Mouse (Mus musculus) erythroid progenitor cell, adult 5-6 weeks (primary cell): ENCODE data around the gene Tgif1. TPM values are rescaled to one million over a fixed set of nuclear protein-coding genes. Genes with fewer than 3 reads are reported as not detected.

Experiments used
- ATAC-seq: replicated peaks from 2 replicates; pipeline ENCODE4 v1.8.0; 2016; ENCODE audit warnings: moderate number of reproducible peaks, mild to moderate bottlenecking, moderate TSS enrichment, inconsistent platforms; ENCODE audit not compliant: poor library complexity, low FRiP score, severe bottlenecking
- total RNA-seq, 2 experiments: library from RNA; stranded (forward) in 1 of 2; stranded (reverse) in 1 of 2; fragments of 150-400 nt in 1 of 2; fragments of 186-747, 209-891 nt in 1 of 2; gene quantifications; 2 replicates each; pipeline versions ENCODE4 v1.2.3 to v1.2.4; 2015 to 2017; ENCODE audit warnings: low replicate concordance in 2 of 2

Tgif1 gene
- total RNA-seq, 2 experiments from 2014 or later: 1.8 to 17.6 TPM

GRCm38 (mm10) chr17:70817862-70818451 lies 35.4 kb downstream of the Tgif1 start:
- no peak for ATAC-seq

GRCm38 (mm10) chr17:70815001-70815400 lies 38.3 kb downstream of the Tgif1 start:
- no peak for ATAC-seq

GRCm38 (mm10) chr17:70810795-70811194 lies 42.6 kb downstream of the Tgif1 start:
- no peak for ATAC-seq

- ATAC-seq: no peak
These were observed 43.6 kb downstream of the Tgif1 start for GRCm38 (mm10) chr17:70809776-70810175.

- ATAC-seq: no peak
These were observed 44.5 kb downstream of the Tgif1 start for GRCm38 (mm10) chr17:70808837-70809236.

GRCm38 (mm10) chr17:70807885-70808284 lies 45.5 kb downstream of the Tgif1 start:
- ATAC-seq: no peak

- no peak for ATAC-seq
These were observed 46.7 kb downstream of the Tgif1 start for GRCm38 (mm10) chr17:70806600-70806999.

GRCm38 (mm10) chr17:70805866-70806265 lies 47.5 kb downstream of the Tgif1 start:
- no peak for ATAC-seq

- ATAC-seq: no peak
These were observed 51.3 kb downstream of the Tgif1 start for GRCm38 (mm10) chr17:70802022-70802421.

GRCm38 (mm10) chr17:70799266-70799665 lies 54.1 kb downstream of the Tgif1 start:
- ATAC-seq: no peak

GRCm38 (mm10) chr17:70797773-70798045 lies 55.6 kb downstream of the Tgif1 start:
- ATAC-seq: no peak

- ATAC-seq: no peak
These were observed 56.2 kb downstream of the Tgif1 start for GRCm38 (mm10) chr17:70796940-70797772.

GRCm38 (mm10) chr17:70795196-70795595 lies 58.1 kb downstream of the Tgif1 start:
- no peak for ATAC-seq

- ATAC-seq: no peak
These were observed 58.6 kb downstream of the Tgif1 start for GRCm38 (mm10) chr17:70794722-70795121.

- ATAC-seq: no peak
These were observed 59.1 kb downstream of the Tgif1 start for GRCm38 (mm10) chr17:70794291-70794690.

Other genes with a start within 250 kb of the Tgif1 start
- gene Myom1, start 149.1 kb upstream of the Tgif1 start, total RNA-seq (2015; ENCODE audit: low replicate concordance): 0.42 TPM in 1 of 2 replicates, not detected in the other
- 2.1 TPM in 1 of 2 replicates, not detected in the other for gene Myom1, start 149.1 kb upstream of the Tgif1 start, total RNA-seq (2017; ENCODE audit: low replicate concordance)
- gene Myl12a, start 149.3 kb upstream of the Tgif1 start, total RNA-seq (2015; ENCODE audit: low replicate concordance): 108 and 111 TPM in 2 replicates
- gene Myl12a, start 149.3 kb upstream of the Tgif1 start, total RNA-seq (2017; ENCODE audit: low replicate concordance): 28.0 and 45.2 TPM in 2 replicates